Mouse (Mus musculus) lung, postnatal 0 days (tissue): Measurements from ENCODE around the gene Foxf1.

Source experiments
- CTCF ChIP-seq: IDR thresholded peaks from 2 replicates; pipeline ENCODE4 v1.5.1; 2016; ENCODE audit warnings: antibody characterized with exemption, mild to moderate bottlenecking
- EP300 ChIP-seq: IDR thresholded peaks from 2 replicates; pipeline ENCODE4 v1.6.1; 2016; ENCODE audit warnings: antibody characterized with exemption, mild to moderate bottlenecking, control low read depth

- TF ChIP-seq CTCF (no peak), EP300 (no peak)
These were observed 2.8 kb upstream of the Foxf1 start for GRCm38 (mm10) chr8:121081398-121081797.
